Mouse (Mus musculus) urinary bladder, adult 18-20 months (tissue): ENCODE measurements around the gene Trat1.

ENCODE experiments used
- DNase-seq, 2 experiments: peaks; one replicate each; pipeline ENCODE4 v3.0.0; 2022; ENCODE audit warnings: low spot score in 2 of 2, mixed read lengths in 2 of 2

Gene Trat1

DNA sequence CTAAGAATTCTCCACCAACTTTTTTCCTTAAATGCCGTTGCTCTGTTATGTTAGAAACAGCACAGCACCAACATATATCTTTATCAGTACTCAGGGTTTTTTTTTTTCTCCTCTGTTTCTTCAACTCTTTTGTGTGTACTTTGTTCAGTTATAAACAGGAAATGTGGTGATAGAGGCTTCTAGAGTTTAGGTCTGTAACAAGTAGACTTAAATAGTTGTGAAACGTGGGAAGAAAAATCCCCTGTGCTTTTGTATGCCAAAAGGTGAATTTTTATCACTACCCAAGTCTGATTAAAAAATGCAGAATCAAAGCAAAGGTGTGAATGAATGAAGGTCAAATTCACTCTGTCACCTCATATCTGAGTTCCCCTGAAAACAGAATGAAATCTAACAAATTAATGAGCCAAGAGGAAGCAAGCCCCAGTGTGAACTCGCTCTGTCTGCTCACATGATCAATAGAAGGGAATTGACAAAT lies at the start of gene Trat1:
Gene Trat1, minus strand, starts transcription at position 51 of the 475 bp plus-strand sequence.
- DNase-seq = no peak

DNA sequence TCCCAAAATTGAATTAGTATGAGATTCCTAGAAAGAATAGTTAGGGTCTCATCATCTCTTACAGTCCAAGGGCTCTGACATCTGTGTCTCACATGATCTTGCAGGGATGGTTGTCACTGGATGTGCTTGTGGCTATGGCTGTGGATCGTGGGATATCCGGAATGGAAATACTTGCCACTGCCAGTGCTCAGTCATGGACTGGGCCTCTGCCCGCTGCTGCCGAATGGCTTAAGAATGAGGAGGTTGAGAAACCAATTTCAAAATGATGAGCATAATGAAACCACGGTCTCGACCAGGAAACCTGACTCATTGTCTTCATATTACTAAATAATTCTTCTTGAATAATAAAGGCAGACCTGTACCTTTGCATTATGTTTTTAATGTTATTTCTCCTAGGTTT lies 46.7 kb upstream of the Trat1 start:
- DNase-seq = no peak

DNA sequence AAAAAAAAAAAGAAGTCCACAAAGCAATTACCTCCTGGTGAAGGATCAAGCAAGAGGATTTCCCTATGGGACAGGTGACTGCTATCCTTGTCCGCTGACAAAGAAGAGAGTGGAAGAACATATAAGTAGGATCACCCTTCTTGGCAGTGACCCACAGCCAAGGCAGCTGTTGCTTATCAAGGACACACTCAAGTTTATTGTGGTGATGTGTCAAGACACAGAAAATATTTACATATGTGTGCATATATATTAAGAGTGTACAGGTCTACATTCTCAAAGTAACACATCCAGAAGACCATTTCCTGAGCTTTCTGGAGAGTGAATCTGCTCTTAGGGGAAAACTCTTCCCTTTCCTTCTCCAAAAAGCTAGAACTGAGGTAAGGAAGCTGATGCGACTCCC lies 44.9 kb upstream of the Trat1 start, which contains the start of gene Retnlb:
Gene Retnlb, plus strand, starts transcription at position 162 of the 400 bp plus-strand sequence.
- DNase-seq = no peak

DNA sequence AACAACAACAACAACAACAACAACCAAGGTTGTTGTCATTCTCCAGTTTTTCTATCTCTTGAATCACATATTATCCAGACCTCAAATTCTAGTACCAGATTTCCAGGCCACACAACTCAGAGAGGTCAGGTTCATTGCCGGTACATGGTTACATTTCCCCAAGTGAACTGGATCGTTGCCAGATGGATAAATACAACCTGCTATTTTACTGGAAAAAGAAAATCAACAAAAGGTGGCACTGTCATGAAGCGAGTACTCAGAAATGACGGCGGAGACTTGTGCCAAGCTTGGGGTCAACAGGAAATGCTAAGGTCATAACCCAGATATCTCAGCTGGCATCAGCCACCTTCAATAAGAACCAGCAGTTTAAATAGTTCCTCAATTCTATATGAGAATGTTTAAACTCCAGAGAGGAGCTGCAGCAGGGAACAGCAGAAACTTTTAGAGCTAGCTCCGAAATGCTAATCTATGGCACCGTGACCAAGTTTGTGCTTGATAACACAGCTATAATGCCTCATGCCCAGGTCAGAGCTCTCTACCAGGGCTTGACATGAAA lies 40.1 kb upstream of the Trat1 start:
- DNase-seq = no peak

DNA sequence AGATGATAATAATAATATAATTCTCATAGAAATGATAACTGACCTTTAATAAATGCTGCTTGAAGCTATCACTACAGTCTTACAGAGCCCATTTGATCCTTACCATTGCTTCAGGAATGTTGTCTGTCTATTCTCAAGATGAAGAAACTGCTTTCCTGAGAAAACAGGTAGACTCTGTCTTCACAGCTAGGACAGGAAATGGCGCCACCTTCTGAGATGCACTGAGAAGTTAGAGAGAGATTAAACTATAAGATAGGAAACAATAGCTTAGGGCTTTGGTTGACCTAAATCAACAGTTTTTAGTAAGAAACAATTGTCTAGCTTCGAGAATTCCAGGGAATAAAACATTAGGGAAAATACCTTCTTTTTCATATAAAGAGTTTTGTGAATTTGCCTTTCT lies 37.6 kb upstream of the Trat1 start:
- DNase-seq = no peak

DNA sequence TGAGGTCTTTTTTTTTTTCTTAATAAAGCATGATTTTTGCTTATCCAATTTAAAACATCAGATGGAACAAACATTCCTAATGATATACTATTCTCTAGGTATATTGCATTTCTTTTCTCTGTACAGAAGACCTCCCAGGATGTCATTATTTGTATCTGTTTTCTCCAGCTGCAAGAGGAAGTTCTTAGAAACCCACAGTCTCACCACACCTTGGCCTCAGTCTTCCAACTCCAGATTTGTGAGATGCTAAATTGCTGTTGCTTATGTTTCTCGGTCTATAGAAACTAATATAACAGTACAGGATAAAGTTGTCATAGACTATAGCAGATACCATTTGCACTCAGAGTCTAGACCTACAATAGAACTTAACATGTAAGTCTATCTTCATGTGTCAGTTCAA lies 34.7 kb upstream of the Trat1 start:
- DNase-seq = no peak

DNA sequence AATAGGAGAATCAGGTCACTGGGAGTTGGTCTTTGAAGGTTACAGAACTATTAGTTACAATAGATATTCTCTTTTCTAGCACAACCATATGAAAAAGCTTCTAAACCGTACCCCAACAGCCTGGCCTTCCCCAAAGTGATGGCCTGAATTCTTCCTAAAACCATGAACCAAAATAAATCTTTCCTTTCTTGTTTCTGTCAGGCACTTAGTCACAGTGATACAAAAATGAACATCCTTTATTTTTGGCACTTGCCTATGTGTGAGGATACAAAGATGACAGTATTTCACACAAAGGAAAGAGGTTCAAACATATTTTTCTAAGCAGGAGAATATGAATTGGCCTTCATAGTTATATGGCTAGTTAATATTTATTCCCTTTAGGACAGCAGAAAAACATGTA lies 33.6 kb upstream of the Trat1 start:
- DNase-seq = no peak

DNA sequence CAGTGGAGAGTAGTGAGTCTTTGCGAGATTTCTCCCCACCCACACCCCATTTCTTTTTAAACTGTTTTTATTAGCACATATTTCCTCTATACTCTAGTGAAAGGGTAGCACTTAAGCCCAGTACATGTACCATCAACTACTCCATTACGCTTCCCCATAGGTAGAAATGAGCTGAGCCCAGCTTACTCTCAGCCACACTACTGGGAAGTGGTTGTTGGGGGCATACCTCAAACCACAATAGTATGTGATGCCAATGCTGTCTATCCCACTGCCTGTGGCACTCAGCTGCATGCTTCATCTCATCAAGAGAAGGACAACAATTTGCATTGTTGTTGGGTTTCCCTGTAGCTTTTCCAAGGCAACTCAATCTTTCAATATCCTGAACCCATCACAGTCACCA lies 29.1 kb upstream of the Trat1 start:
- DNase-seq = no peak

DNA sequence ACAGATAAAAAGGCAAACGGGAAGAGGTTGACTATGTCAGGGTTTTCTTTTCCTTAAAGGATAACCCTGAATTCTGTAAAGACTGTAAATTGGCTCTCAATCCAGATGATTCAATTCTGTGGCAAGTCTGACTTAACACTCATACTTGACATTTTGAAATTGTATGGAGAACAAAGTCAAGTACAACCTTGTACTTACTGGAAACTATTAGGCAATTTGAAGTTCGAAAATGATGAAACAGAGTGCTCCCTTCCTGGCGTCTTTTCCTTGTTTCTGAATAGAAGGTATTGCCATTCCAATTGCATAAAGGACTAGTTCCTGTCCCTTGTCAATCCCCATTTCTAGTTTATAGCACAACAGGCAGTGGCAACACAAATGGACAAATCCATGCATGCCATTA lies 27.6 kb upstream of the Trat1 start:
- DNase-seq = no peak

DNA sequence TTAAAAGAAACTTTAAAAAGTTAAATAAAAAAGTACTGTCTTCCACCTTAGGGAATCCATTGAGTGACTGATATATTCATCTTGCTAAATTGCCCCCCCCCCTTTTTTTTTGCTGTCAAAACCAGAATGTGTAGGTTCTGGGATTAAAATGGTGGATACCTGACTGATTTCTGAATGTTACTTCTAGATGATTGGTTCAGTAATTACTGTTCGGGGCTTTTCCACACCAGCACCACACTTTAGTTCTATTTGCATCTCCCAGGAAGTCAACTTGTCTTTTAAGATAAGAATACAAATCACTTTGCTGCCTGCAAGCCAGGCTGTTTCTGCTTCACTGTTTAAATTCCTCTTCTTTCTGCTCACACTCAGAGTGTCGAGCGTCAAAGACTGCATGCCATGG lies 26.5 kb upstream of the Trat1 start:
- DNase-seq = no peak

DNA sequence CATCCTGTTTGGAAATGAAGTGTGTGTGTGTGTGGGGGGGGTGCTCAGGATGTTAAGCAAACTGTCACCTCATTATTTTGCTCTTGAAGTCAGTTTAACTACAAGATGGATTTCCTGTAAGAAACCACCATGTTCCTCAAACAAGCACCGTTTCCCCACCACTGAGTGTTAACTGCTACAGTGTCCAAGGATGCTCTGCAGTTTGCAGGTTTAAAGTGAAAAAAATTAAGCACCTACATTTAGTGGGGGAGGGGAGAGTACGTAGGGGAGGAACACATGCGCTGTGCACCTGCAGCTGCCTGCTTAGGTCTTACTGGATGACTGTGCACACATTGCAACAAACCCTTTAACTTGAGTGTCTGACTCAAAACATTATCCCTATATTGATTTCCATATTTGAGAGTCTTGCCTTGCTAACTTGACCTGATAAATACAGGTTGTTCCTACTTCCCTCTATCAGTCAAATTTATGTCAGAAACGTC lies 16.9 kb upstream of the Trat1 start:
- no peak for DNase-seq

DNA sequence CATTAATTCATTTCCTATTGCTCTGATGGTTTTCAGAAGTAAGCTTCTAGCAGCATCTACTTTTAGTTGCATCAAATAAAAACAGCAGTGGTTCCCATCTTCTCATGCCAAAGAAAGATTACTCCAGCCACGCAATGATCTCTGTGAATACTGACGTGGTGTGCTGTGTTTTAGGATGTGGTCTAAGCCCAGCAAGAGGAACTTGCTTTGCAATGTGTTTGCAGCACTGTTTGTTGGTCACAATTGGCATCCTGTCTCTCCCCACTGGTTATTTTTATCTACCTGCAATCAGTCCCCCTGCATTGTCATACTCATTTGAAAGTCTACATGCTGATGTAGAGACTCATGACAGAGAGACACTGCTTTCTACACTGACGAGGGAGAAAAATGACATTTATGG lies 14.4 kb upstream of the Trat1 start:
- no peak for DNase-seq

DNA sequence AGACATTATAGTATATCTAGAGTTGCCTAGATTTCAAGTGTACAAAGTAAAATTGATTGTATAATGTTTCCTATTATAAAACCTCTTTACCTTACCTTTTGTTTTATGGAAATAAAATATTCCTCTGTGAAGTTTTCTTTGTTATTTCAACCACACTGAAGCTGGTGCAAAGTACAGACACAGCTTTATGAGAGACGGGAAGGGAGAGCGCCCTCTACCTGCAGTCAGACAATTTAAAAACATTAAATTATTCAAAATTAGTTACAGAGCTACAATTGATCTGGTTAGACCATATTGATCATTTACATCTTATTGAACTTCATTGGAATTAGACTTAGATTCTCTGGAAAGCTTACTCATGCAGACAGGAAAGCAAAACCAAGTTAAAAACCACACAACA lies 5.4 kb upstream of the Trat1 start:
- DNase-seq = no peak

DNA sequence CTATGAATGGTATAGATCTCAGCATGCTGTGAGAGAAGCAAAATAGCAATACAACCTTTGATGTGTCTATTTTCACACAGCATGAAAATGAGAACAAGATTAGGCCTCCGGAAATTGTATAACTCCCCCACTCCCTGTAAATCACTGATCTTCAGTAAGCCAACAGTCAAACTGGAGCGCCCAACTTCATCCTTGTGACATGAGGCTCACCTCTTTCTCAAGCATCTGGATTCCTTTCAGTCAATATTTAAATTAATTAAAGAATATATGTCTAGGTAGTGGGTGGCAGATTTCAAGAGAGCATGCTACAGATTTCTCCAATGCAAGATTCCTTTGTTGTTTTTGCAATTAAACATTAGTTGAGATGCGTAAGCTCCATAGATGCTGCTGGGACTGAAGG lies 2.6 kb downstream of the Trat1 start:
- no peak for DNase-seq

DNA sequence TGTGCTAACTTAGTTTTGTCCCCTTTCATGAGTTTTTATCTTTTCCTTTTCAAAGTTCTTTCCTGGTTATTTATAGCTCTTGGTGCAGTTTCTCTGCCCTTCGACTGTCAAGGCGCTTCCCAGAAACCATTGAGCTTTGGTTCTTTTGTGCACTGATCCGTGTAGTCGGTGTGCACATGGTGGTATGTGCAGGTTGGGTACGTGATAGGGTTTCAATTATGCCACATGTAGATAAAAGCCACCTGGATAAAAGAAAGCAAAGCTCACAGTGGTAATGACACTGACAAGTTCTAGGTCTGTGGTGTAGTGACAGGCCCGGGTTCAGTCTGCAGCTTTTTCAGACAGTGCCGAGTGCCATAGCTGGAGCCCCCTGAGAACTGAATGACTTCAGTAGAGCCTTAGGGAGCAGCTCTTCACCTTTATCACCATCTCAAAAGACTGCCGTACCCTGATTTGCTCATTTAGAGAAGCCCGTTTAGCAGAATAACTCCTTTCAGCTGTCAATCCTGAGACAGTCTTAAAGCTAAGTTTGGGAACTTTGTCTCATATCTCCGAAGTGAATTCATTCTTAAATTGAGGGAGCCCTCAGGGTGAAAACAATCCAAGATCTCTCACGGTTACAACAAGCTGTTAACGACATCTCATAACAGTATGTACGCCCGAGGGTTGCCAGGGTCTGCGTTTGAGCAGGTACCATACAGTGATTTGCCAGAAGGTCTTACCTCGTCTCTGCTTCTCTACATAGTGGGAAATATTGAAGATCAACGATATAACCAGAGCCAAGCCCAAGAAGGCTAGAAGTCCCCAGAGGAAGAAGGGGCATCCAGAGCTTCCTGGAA lies 11.0 kb downstream of the Trat1 start:
- DNase-seq = no peak

DNA sequence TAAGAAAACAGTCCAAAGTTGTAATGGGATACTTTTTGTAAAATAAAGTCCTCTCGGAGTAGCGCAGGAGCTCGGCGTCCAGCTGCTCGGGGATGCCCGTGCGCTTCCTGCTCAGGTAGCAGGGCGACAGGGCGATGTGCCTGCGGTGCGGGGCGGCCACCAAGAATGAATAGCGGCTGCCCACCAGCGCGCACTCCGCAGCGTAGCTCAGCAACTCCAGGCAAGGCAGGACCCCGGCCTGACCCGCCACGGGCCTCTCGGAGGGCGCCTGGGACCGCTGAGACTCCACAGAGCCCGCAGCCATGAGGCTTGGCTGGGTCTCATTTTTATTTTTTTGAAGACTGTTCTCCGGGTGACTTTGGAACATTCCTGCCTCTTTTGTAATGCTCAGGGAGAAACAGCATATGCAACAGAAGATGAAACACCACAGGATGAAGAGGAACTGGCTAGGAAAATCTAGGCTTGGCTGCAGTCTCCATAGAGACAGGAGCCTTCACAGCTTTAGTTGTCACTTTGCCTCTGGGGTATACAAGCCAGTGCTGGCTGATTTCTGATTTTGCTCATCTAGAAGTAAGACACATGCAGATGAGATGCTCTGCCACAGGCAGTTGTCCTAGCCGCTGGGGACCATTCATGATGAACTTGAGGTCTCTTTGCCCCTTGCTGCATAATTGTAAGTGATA lies 21.5 kb downstream of the Trat1 start:
- no peak for DNase-seq

DNA sequence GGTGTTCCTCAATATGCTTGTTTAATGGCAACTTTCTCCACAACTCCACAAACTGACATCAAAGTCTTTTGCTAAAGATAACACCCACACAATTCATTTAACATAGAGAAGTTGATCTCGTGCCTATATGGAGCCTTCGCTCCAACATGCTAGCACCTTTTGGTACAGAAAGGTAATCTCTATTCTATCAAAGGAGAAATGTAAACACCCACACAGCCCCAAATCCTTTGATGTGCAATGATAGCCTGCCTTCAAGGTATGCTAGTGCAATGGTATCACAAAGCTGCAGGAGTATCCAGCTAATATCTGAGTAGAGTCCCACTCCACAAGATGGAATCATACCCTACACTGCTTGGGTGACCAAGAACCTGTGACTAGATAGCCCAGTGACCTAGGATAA lies 26.4 kb downstream of the Trat1 start:
- no peak for DNase-seq

DNA sequence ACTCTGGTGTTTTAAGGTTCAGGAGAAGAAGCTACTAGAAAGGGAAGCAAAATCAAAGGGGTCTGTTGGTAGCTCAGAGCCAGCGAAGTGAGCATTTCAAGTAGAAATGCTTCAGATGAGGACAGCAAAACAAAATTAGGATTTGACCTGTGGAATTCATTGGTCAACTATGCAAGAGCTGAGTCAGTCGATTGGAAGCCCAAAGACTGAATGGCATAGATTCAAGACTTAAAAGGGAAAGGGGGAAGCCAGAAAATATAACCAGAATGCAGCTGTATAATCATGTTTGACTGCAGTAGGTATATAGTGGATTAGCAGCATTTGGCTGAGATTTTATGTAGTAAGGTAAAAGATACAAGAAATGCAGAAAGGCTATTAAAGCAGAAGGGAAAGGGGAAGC lies 26.8 kb downstream of the Trat1 start:
- no peak for DNase-seq

DNA sequence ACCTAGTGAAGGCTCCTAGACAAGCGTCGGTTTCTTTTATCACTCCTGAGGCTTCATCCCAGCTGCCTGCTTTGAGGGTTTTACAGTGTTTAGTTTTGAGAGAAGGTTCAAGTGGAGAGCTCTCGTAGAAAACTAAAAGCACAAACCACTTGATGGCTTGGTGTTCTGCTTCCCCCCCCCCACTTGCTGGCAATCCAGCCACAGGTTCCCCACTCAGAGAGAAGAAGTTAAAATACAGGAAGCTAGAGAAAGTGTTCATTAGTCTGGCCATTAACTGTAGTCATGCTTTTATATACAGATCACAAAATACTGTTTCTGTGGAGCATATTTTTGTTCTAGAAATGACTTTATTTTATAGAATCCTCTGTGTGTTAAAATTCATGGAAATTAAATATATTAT lies 30.3 kb downstream of the Trat1 start:
- no peak for DNase-seq

DNA sequence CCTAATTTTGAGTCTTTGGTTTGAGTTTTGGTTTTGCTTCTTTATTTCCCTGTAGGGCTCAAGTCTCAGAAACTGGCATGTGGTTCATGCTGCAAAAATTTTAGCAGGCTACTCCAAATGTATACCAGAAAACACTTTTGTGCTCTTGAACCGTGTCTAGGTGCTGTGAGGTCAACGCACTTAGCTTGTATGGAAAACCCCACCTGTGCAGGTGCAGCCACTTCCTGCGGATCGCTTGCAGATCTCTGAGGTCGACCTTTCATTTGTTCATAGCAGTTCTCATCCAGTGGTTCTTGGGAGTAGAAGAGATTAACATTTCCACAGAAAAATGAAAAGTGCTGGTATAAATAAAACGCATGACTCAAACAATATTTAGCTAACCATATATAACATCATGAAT lies 31.8 kb downstream of the Trat1 start:
- DNase-seq = no peak

DNA sequence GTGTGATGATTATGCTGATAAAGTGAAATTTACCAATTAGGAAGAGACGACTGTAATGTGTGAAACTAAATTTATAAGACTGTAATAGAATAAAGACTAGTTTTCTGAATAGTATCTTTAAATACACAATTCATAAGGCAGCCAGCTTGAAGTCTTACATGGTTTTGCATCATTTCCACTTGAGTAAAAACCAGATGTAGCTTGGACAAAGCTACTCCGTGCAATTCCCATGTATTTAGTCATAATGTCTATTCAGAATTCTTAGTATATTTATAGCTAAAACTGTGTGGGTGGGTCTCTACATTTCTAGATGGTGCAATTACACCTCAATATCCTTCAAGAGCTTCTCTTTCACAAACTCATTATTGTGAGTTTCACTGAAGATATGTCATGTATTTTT lies 33.4 kb downstream of the Trat1 start:
- no peak for DNase-seq

DNA sequence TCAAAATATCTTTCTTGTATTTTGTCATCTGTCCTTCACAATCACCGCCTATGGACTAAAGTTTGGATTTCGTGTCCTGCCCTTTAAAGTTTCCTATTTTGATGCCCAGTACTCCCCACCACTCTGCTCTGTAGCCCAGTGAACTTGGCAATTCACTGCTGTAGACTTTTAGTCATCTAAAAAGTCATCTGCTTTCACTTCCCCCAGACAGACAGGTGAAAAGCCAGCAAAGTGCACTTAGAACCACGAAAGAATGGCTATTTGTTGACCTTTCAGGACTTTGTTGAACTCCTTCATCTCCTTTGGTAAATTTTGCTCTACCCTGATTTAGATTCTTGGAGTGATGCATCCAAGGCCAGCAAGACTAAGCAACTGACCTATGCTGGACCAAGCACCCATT lies 34.9 kb downstream of the Trat1 start:
- no peak for DNase-seq

DNA sequence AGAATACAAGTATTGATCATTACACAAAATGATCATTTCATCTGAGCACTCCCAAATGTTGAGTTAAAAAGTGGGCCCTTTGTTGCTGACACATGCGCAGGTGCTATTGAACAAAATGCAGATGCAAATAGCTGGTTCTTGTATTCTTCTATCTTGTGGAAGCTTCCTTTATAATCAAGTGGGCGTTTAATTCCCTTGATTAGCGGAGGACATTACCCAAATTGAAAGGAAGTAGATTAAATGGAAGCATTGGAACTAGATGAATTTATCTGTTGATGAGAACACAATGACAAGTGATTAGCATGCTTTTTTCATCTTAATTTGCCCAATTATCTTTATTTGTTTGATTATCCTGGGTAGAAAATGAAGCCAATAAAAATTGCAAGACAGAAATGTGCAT lies 51.6 kb downstream of the Trat1 start:
- no peak for DNase-seq
